Mouse (Mus musculus) hindbrain, embryonic 14.5 days (tissue): ENCODE measurements around the gene Sdcbp2. TPM values are rescaled to one million over a fixed set of nuclear protein-coding genes. Genes with fewer than 3 reads are reported as not detected.

Source experiments
- ATAC-seq: fragments of 200-750 bp; cut with Nextera tagmentation; 2 replicates; pipeline ENCODE4 v1.8.0; 2017; ENCODE audit warnings: moderate number of reproducible peaks, mild to moderate bottlenecking, moderate TSS enrichment, moderate library complexity; ENCODE audit not compliant: low FRiP score
- DNase-seq: peaks from one replicate; pipeline ENCODE4 v3.0.0-alpha.2; 2015; ENCODE audit warnings: low spot score
- H3K27ac ChIP-seq: fragments of 300-500 bp; sonication (generic); 2 replicates; pipeline ENCODE4 v1.5.1; 2014; ENCODE audit warnings: mild to moderate bottlenecking, moderate library complexity
- H3K27me3 ChIP-seq: fragments of 300-500 bp; sonication (generic); 2 replicates; pipeline ENCODE4 v1.6.1; 2014; ENCODE audit warnings: mild to moderate bottlenecking, low read length, mixed read lengths; ENCODE audit not compliant: control insufficient read depth, insufficient read depth
- H3K36me3 ChIP-seq: fragments of 300-500 bp; sonication (generic); replicated peaks from 2 replicates; pipeline ENCODE4 v1.6.1; 2014; ENCODE audit not compliant: control insufficient read depth, insufficient read depth
- H3K4me1 ChIP-seq: fragments of 300-500 bp; sonication (generic); replicated peaks from 2 replicates; pipeline ENCODE4 v1.6.1; 2014; ENCODE audit warnings: antibody characterized with exemption, low read length, mixed read lengths; ENCODE audit not compliant: control insufficient read depth, insufficient read depth
- H3K4me2 ChIP-seq: fragments of 300-500 bp; sonication (generic); replicated peaks from 2 replicates; pipeline ENCODE4 v1.6.1; 2014; ENCODE audit warnings: mild to moderate bottlenecking, moderate library complexity
- H3K4me3 ChIP-seq: fragments of 300-500 bp; sonication (generic); replicated peaks from 2 replicates; pipeline ENCODE4 v1.5.1; 2014; ENCODE audit warnings: mild to moderate bottlenecking, low read length
- H3K9ac ChIP-seq: fragments of 300-500 bp; sonication (generic); 2 replicates; pipeline ENCODE4 v1.6.1; 2014
- H3K9me3 ChIP-seq: fragments of 300-500 bp; sonication (generic); 2 replicates; pipeline ENCODE4 v1.6.1; 2016; ENCODE audit warnings: low read length; ENCODE audit not compliant: control insufficient read depth
- whole genome bisulfite sequencing: fragments of 180-500 bp; shearing (Covaris S2); extraction: QIAGEN DNeasy Blood & Tissue Kit; methylation state at CpG from one replicate; pipeline ENCODE4 v1.1.7; 2014; 5-methylcytosine and 5-hydroxymethylcytosine counted together
- polyA plus RNA-seq: library from polyadenylated mRNA; unstranded; fragments of >200 nt; fragmentation: Nextera tagmentation; extraction: Ambion mirVana; gene quantifications from 2 replicates; pipeline ENCODE4 v1.2.1, GENCODE M21; 2014

Gene Sdcbp2
- polyA plus RNA-seq, 1 experiment from 2014 or later: 0.55 TPM

DNA sequence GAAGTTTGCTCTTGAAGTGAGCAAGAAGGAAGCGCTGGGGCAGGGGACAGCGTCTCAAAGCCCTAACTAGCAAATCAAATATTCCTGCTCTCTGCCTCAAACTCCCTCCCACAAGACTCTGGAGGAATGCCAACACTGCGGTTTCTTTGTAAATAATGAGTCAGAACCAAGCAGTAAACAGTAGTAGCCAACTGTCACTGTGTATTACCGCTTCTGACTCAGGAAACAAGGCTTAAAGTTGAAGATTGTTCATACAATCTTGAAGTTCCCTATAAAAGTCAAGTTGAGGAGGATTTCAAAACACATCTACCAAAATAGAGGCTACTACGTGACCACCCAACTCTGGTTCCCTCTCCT, 35.8 kb upstream of the Sdcbp2 start:
- Histone ChIP-seq H3K27ac (0 out of 2 replicates have a peak overlapping the region, but pooled peaks have one; percentile 47), H3K4me3 (no peak overlapping the region), H3K4me1 (peaks cover 7% of the 10 kb centered on the region; the same call in 1 of the 2 replicates), H3K9me3 (no peaks in the 10 kb centered on the region), H3K4me2 (no peak overlapping the region), H3K9ac (no peak overlapping the region), H3K27me3 (no peaks in the 10 kb centered on the region), H3K36me3 (no peaks in the 10 kb centered on the region)
- ATAC-seq (no peak), DNase-seq (no peak)
- 71% methylated on average over 5 of the region's 5 CpGs for WGBS

DNA sequence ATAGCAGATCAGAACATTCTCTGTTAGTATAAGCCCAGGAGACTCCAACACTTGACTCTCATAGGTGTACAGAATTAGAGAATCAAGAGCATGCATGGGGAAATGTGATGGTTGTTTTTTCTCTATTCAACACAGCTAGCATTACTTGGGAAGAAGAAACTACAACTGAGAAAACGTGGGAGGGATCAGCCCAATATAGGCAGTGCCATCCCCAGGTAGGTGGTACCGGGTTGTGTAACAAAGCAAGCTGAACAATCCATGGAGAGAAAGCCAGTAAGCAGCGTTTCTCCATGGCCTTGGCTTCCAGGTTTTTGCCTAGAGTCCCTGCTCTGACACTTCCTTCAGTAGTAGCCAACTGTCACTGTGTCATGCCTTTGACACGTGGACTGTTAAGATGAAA, 33.8 kb upstream of the Sdcbp2 start:
- DNase-seq (no peak), ATAC-seq (no peak)
- H3K9ac ChIP-seq: no peak overlapping the region
- no peak overlapping the region for H3K4me2 ChIP-seq
- H3K9me3 ChIP-seq: no peaks in the 10 kb centered on the region
- no peak overlapping the region for H3K27ac ChIP-seq
- H3K27me3 ChIP-seq: no peaks in the 10 kb centered on the region
- H3K4me1 ChIP-seq: peaks cover 12% of the 10 kb centered on the region
- no peaks in the 10 kb centered on the region for H3K36me3 ChIP-seq
- 69% methylated on average over 4 of the region's 4 CpGs for WGBS
- H3K4me3 ChIP-seq: no peak overlapping the region

DNA sequence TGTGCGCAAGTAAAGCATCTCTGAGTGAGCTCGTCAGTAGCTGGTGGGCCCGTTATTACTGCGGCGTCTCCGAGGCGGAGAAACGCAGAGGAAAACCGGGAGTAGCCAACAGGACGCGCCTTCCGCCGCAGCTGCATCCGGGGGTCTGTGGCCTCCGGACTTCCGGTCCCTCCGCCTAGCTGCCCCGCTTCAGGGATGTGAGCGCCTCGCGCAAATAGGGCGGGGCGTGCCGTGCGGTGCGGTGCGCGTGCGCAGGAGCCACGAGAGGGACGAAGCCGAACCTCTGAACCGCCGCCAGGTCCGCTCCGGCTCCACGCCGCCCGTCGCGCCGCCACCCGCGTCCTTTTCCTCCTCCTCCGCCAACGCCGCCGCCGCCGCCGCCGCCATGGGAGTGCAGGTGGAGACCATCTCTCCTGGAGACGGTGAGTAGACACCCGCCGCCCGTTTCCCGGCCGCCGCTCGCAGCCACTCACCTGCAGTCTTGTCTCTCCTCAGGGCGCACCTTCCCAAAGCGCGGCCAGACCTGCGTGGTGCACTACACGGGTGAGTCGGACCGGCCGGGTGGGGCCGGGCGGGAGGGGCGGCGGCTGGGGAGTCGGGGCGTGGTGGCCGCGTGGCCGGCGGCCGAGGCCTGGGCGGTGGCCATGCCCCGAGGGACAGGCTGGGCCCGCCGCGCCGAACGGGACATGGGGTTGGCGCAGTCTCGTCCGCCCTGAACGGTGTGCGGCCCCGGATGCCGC, 29.9 kb upstream of the Sdcbp2 start, which contains the start of gene Fkbp1a:
Gene Fkbp1a, plus strand, starts transcription at position 161 of the 740 bp plus-strand sequence.
- peak within 1 kb of the TSS; percentile 93 for H3K9ac ChIP-seq
- H3K36me3 ChIP-seq: peaks cover 32% of the 10 kb centered on the region
- H3K4me3 ChIP-seq: peak within 1 kb of the TSS; percentile 94
- peak; percentile 97 for DNase-seq
- no peaks in the 10 kb centered on the region for H3K27me3 ChIP-seq
- peaks cover 34% of the 10 kb centered on the region for H3K4me1 ChIP-seq
- ATAC-seq: peak; percentile 96
- H3K9me3 ChIP-seq: no peaks in the 10 kb centered on the region
- under 1% methylated on average over 76 of the region's 93 CpGs for WGBS
- H3K4me2 ChIP-seq: peak within 1 kb of the TSS; percentile 61
- peak within 1 kb of the TSS; percentile 84 for H3K27ac ChIP-seq

DNA sequence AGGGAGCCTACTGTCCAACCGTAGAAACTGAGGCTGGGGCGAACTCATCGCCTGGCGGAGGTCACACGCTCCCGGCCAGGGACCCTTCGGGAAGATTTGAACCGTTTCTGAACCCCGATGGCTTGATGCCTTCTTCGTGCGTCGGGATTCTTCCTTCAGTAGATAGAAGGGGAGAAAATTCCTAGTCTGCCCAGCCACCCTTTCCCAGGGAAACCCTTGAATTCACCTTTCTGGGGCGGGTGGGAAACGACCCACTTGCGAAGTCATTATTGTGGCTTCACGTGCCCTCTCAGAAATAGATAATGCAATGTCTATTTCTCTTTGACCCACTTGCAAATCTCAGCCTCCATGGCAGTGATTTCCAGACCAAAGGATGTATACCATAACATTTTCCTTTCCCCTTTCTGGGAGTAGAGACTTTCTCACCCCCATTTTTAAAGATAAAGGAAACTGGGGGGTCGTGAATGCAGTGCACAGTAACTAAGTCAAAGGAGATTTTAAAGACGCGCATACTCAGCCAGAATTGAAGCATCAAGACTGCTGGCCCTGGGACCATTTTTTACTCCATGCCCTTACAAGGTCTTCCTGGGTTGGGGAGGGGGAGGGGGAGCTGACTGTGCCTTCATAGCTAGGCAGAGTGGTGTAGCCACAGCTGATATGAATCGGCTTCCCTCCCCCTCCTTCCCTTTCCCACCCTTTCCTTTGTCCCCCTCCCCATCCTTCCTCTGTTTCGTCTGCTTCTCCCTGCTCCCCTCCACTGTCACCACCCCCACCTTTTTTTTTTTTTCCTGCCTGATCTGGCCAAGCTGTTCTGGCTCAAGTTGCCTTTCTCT, 29.1 kb upstream of the Sdcbp2 start:
- H3K36me3 ChIP-seq: peaks cover 39% of the 10 kb centered on the region
- H3K4me3 ChIP-seq: peak overlapping the region; percentile 94
- H3K4me2 ChIP-seq: peak overlapping the region; percentile 61
- DNase-seq: peak; percentile 28
- no peak for ATAC-seq
- peaks cover 34% of the 10 kb centered on the region for H3K4me1 ChIP-seq
- WGBS: 1% methylated on average over 21 of the region's 21 CpGs
- peak overlapping the region; percentile 93 for H3K9ac ChIP-seq
- peak overlapping the region; percentile 84 for H3K27ac ChIP-seq
- H3K9me3 ChIP-seq: no peaks in the 10 kb centered on the region
- H3K27me3 ChIP-seq: no peaks in the 10 kb centered on the region

DNA sequence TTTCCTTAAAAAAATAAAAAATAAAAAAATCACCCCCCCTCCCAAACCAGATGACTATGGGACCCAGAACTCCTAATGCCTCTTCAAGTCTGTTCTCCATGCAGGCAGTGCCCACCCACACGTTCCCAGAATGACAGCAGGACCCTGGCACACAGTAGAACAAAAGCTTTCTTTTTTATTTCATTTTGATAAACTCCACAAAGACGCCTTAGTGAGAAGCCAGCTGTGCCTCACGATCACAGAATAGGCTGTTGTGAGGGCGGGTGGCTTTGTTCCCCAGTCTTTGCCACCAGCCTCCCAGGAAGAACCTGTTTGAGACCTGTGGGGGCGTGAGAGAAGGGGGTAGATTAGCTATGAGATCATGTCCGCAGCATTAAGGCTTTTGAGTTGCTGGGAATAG, 27.7 kb upstream of the Sdcbp2 start:
- H3K27me3 ChIP-seq: no peaks in the 10 kb centered on the region
- no peaks in the 10 kb centered on the region for H3K9me3 ChIP-seq
- 0 out of 2 replicates have a peak overlapping the region, but pooled peaks have one; percentile 94 for H3K4me3 ChIP-seq
- H3K27ac ChIP-seq: no peak overlapping the region
- peak overlapping the region; percentile 93 for H3K9ac ChIP-seq
- 58% methylated on average over 6 of the region's 6 CpGs for WGBS
- H3K4me1 ChIP-seq: peaks cover 34% of the 10 kb centered on the region
- peaks cover 49% of the 10 kb centered on the region for H3K36me3 ChIP-seq
- H3K4me2 ChIP-seq: peak overlapping the region; percentile 61
- ATAC-seq (no peak), DNase-seq (no peak)

DNA sequence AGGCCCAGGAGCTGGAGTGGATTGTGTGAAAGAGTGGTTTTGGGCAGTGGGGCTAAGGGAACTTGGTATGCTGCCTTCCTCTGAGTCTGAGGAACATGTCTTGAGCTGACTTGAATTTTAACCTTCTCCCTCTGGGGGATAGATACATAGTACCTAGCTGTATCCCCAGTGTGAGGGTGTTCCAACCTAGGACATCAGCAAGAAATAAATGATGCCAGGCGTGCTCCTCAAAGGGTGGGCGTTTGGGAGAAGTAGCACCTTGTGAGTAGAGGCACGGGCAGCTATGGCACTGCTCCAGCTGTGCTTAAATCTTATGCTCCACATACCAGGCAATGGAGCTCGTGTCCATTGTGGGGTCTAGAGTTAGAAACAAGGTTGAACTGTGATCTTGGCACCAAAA, 25.9 kb upstream of the Sdcbp2 start:
- Histone ChIP-seq H3K9me3 (no peaks in the 10 kb centered on the region), H3K4me2 (no peak overlapping the region), H3K4me3 (no peak overlapping the region), H3K27ac (no peak overlapping the region), H3K27me3 (no peaks in the 10 kb centered on the region), H3K36me3 (peaks cover 65% of the 10 kb centered on the region), H3K4me1 (peaks cover 27% of the 10 kb centered on the region), H3K9ac (no peak overlapping the region)
- ATAC-seq (no peak), DNase-seq (no peak)
- WGBS: 91% methylated on average over 4 of the region's 4 CpGs

DNA sequence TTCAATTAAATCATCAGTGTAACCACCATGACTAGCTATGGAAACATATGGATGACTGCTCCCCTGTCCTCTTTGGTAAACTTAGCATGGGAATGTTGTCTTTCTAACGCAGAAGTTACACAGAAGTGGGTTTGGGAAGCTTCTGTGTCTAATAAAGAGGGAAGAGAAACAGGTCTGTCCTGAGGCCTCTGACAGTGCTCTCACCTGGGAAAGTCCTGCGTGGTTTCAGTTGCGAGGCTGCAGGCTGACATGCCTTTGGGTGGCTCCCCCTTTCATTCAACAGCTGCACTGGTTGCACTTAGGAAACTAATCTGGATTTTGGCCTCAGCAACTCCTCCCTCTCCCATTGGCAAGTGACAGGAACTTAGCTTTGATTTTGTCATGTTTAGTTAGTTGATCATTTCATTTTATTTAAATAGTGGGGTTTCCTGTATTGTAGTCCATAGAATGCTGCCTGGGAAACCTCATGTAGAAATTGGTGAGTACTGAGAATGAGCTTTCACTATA, 22.8 kb upstream of the Sdcbp2 start:
- H3K9ac ChIP-seq: no peak overlapping the region
- ATAC-seq: no peak
- DNase-seq: no peak
- WGBS: 96% methylated on average over 3 of the region's 3 CpGs
- peaks cover 11% of the 10 kb centered on the region for H3K4me1 ChIP-seq
- H3K27me3 ChIP-seq: no peaks in the 10 kb centered on the region
- H3K4me2 ChIP-seq: no peak overlapping the region
- no peak overlapping the region for H3K27ac ChIP-seq
- H3K4me3 ChIP-seq: no peak overlapping the region
- no peaks in the 10 kb centered on the region for H3K9me3 ChIP-seq
- H3K36me3 ChIP-seq: peaks cover 84% of the 10 kb centered on the region

DNA sequence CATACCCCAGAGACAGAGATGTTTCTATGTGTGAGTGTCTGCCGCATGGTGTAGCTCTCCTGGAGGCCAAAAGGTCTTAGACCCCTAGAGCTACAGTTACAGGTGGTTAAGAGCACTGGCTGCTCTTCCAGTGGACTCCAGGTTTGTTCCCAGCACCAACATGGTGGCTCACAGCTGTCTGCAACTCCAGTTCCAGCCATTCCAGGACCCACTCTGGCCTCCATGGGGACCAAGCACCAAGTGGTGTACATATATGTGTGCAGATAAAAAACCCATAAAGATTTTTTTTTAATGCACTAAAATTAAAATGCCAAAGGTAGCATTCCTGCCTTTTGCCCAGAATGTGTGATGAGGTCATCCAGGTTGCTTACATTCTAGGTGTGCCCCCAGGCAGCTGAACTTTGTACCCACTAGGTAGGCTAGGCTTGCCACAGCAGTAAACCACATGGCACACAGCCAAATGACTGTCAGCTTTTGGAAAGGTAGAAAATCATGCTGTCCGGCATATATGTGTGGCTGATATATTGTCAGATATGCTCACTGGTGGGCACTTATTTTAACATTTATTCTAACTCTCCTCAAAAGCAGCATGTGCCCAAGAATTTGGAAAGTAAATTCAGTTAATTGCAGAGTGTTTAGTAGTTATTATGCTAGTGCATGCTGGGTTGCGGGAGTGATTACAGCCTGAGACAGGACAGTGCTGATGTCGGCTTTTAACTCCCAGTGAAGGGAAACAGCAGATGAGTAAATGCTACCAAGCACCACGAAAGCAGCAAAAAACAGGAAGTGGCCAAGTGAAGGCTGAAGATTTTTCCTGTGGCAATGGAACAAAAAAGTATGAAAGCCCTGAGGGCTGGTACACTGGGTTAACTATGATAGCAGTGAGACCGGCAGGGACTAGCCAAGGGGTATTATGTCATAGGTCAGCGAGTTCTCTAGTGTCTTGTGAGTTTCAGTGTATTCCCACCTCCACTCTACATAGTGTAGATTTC, 9.2 kb upstream of the Sdcbp2 start:
- DNase-seq (no peak), ATAC-seq (no peak)
- H3K27ac ChIP-seq: no peak overlapping the region
- H3K9me3 ChIP-seq: no peaks in the 10 kb centered on the region
- H3K4me3 ChIP-seq: no peak overlapping the region
- H3K36me3 ChIP-seq: peaks cover 61% of the 10 kb centered on the region
- no peak overlapping the region for H3K9ac ChIP-seq
- no peak overlapping the region for H3K4me2 ChIP-seq
- no peaks in the 10 kb centered on the region for H3K4me1 ChIP-seq
- 91% methylated on average over 7 of the region's 7 CpGs for WGBS
- H3K27me3 ChIP-seq: no peaks in the 10 kb centered on the region
